Mouse (Mus musculus) lung, postnatal 14 days (tissue): ENCODE measurements at regions not wholly inside any gene's neighbourhood (a gene's known extent, or its start where the extent isn't known, plus 50 kb on each side); places are given as distances from the start of the nearest gene placed in this dataset.

ENCODE experiments used
- DNase-seq: peaks from one replicate; pipeline ENCODE4 v3.0.0; 2021

- DNase-seq = no peak
Observed at GRCm38 (mm10) chr13:119275500-119275899, 152.9 kb upstream of the Paip1 start.

- DNase-seq = no peak
Observed at GRCm38 (mm10) chr13:119277308-119277948, 151.0 kb upstream of the Paip1 start.

- DNase-seq = peak; percentile 3
Observed at GRCm38 (mm10) chr13:119279449-119279848, 149.0 kb upstream of the Paip1 start.

GRCm38 (mm10) chr13:119280622-119281021, 147.8 kb upstream of the Paip1 start:
- no peak for DNase-seq

- peak; percentile 79 for DNase-seq
Observed at GRCm38 (mm10) chr13:119283448-119283847, 145.0 kb upstream of the Paip1 start.

GRCm38 (mm10) chr13:119309238-119309637, 119.2 kb upstream of the Paip1 start:
- DNase-seq = no peak

GRCm38 (mm10) chr13:119310013-119310412, 118.4 kb upstream of the Paip1 start:
- no peak for DNase-seq

GRCm38 (mm10) chr13:119314356-119314755, 114.0 kb upstream of the Paip1 start:
- DNase-seq = no peak

GRCm38 (mm10) chr13:119318358-119318757, 110.0 kb upstream of the Paip1 start:
- DNase-seq = no peak

- no peak for DNase-seq
Observed at GRCm38 (mm10) chr13:119325510-119325909, 102.9 kb upstream of the Paip1 start.

- DNase-seq = peak; percentile 17
Observed at GRCm38 (mm10) chr13:119326877-119327625, 101.3 kb upstream of the Paip1 start.

- no peak for DNase-seq
Observed at GRCm38 (mm10) chr13:119328731-119329130, 99.7 kb upstream of the Paip1 start.

GRCm38 (mm10) chr13:119331815-119332214, 96.6 kb upstream of the Paip1 start:
- no peak for DNase-seq

- no peak for DNase-seq
Observed at GRCm38 (mm10) chr13:119333915-119334314, 94.5 kb upstream of the Paip1 start.

GRCm38 (mm10) chr13:119337861-119338260, 90.5 kb upstream of the Paip1 start:
- peak; percentile 28 for DNase-seq

GRCm38 (mm10) chr13:119339016-119339415, 89.4 kb upstream of the Paip1 start:
- no peak for DNase-seq

GRCm38 (mm10) chr13:119339762-119340161, 88.6 kb upstream of the Paip1 start:
- peak; percentile 53 for DNase-seq

GRCm38 (mm10) chr13:119341833-119342232, 86.6 kb upstream of the Paip1 start:
- peak; percentile 51 for DNase-seq

GRCm38 (mm10) chr13:119342761-119343160, 85.6 kb upstream of the Paip1 start:
- no peak for DNase-seq

GRCm38 (mm10) chr13:119347988-119348387, 80.4 kb upstream of the Paip1 start:
- no peak for DNase-seq

- peak; percentile 36 for DNase-seq
Observed at GRCm38 (mm10) chr13:119351346-119351745, 77.1 kb upstream of the Paip1 start.

- DNase-seq = no peak
Observed at GRCm38 (mm10) chr13:119358696-119359095, 69.7 kb upstream of the Paip1 start.

GRCm38 (mm10) chr13:119363379-119363778, 65.0 kb upstream of the Paip1 start:
- DNase-seq = peak; percentile 69

- no peak for DNase-seq
Observed at GRCm38 (mm10) chr13:119364160-119364559, 64.2 kb upstream of the Paip1 start.
